Mouse (Mus musculus): Measurements from ENCODE around the gene Mfsd4b4. TPM values are rescaled to one million over a fixed set of nuclear protein-coding genes. Genes with fewer than 3 reads are reported as not detected.
"Not testable (repeated sequence)": the region's sequence is repeated elsewhere in the genome, so short reads cannot be mapped to it uniquely, and the experiment has no call there.

Gene Mfsd4b4
- polyA plus RNA-seq (2015; fragmentation: Nextera tagmentation; extraction: Ambion mirVana) = 5.3 and 5.7 TPM in 2 replicates

- peak; percentile 93 for ATAC-seq (ENCODE audit: insufficient number of reproducible peaks, insufficient read depth, low FRiP score, low TSS enrichment, low read depth)
- no peaks in the 10 kb centered on the region for H3K9me3 ChIP-seq
- no peaks in the 10 kb centered on the region for H3K27me3 ChIP-seq
- H3K36me3 ChIP-seq = no peaks in the 10 kb centered on the region
- WGBS = under 1% methylated on average over 41 of the region's 41 CpGs
- peak within 1 kb of the TSS; percentile 82 for H3K4me2 ChIP-seq
- H3K27ac ChIP-seq = peak within 1 kb of the TSS; percentile 89
- peak within 1 kb of the TSS; percentile 89 for H3K9ac ChIP-seq
- H3K4me1 ChIP-seq = peaks cover 7% of the 10 kb centered on the region; the same call in 1 of the 2 replicates
- peak within 1 kb of the TSS; percentile 62 for H3K4me3 ChIP-seq
Observed at GRCm38 (mm10) chr10:39898874-39899371, at the start of gene Mfsd4b4. Gene Mfsd4b4 (minus strand): TSS chr10:39899238.

GRCm38 (mm10) chr10:39947195-39947594 is 48.2 kb upstream of the Mfsd4b4 start:
- H3K27me3 ChIP-seq; H3K27ac ChIP-seq; H3K4me1 ChIP-seq; ATAC-seq (ENCODE audit: insufficient number of reproducible peaks, insufficient read depth, low FRiP score, low TSS enrichment, low read depth); H3K36me3 ChIP-seq; H3K4me2 ChIP-seq; H3K4me3 ChIP-seq; H3K9me3 ChIP-seq; H3K9ac ChIP-seq: not testable (repeated sequence)
- WGBS = 48% methylated on average over 3 of the region's 3 CpGs

- H3K4me2 ChIP-seq = no peak overlapping the region
- no peak overlapping the region for H3K9ac ChIP-seq
- no peak overlapping the region for H3K27ac ChIP-seq
- no peaks in the 10 kb centered on the region for H3K36me3 ChIP-seq
- H3K9me3 ChIP-seq = no peaks in the 10 kb centered on the region
- ATAC-seq (ENCODE audit: insufficient number of reproducible peaks, insufficient read depth, low FRiP score, low TSS enrichment, low read depth) = no peak
- H3K4me1 ChIP-seq = no peaks in the 10 kb centered on the region
- no peak overlapping the region for H3K4me3 ChIP-seq
- no peaks in the 10 kb centered on the region for H3K27me3 ChIP-seq
- WGBS = 58% methylated on average over 7 of the region's 7 CpGs
Observed at GRCm38 (mm10) chr10:39936553-39936952, 37.5 kb upstream of the Mfsd4b4 start.

GRCm38 (mm10) chr10:39926616-39927139 is 27.6 kb upstream of the Mfsd4b4 start, which contains the start of gene Mfsd4b2:
Gene Mfsd4b2 (minus strand): TSS chr10:39926923.
- peak within 1 kb of the TSS; percentile 90 for H3K4me2 ChIP-seq
- ATAC-seq (ENCODE audit: insufficient number of reproducible peaks, insufficient read depth, low FRiP score, low TSS enrichment, low read depth) = peak; percentile 64; the same call in 1 of the 2 replicates
- H3K9ac ChIP-seq = peak within 1 kb of the TSS; percentile 71
- WGBS = 2% methylated on average over 41 of the region's 41 CpGs
- H3K4me3 ChIP-seq = peak within 1 kb of the TSS; percentile 51
- no peak within 1 kb of the TSS for H3K27ac ChIP-seq
- H3K9me3 ChIP-seq = no peaks in the 10 kb centered on the region
- peaks cover 32% of the 10 kb centered on the region for H3K27me3 ChIP-seq
- 0 out of 2 replicates have a peak, but pooled peaks cover 5% of the 10 kb centered on the region for H3K4me1 ChIP-seq
- no peaks in the 10 kb centered on the region for H3K36me3 ChIP-seq

GRCm38 (mm10) chr10:39924556-39924955 is 25.5 kb upstream of the Mfsd4b4 start:
- ATAC-seq (ENCODE audit: insufficient number of reproducible peaks, insufficient read depth, low FRiP score, low TSS enrichment, low read depth); H3K4me1 ChIP-seq; H3K9me3 ChIP-seq; H3K4me3 ChIP-seq; H3K36me3 ChIP-seq; H3K9ac ChIP-seq; H3K4me2 ChIP-seq; H3K27ac ChIP-seq: not testable (repeated sequence)
- peaks cover 32% of the 10 kb centered on the region for H3K27me3 ChIP-seq
- WGBS = 68% methylated on average over 8 of the region's 8 CpGs

- H3K36me3 ChIP-seq = no peaks in the 10 kb centered on the region
- H3K9me3 ChIP-seq = no peaks in the 10 kb centered on the region
- no peak overlapping the region for H3K4me2 ChIP-seq
- H3K27me3 ChIP-seq = no peaks in the 10 kb centered on the region
- ATAC-seq (ENCODE audit: insufficient number of reproducible peaks, insufficient read depth, low FRiP score, low TSS enrichment, low read depth) = no peak
- no peaks in the 10 kb centered on the region for H3K4me1 ChIP-seq
- H3K27ac ChIP-seq = no peak overlapping the region
- H3K4me3 ChIP-seq = no peak overlapping the region
- no peak overlapping the region for H3K9ac ChIP-seq
Observed at GRCm38 (mm10) chr10:39912616-39913015, 13.6 kb upstream of the Mfsd4b4 start.

- WGBS = 74% methylated on average over 13 of the region's 13 CpGs
- ATAC-seq (ENCODE audit: insufficient number of reproducible peaks, insufficient read depth, low FRiP score, low TSS enrichment, low read depth) = no peak
- Histone ChIP-seq H3K4me3 (no peak overlapping the region), H3K9me3 (no peaks in the 10 kb centered on the region), H3K4me2 (no peak overlapping the region), H3K36me3 (no peaks in the 10 kb centered on the region), H3K27me3 (no peaks in the 10 kb centered on the region), H3K27ac (no peak overlapping the region), H3K9ac (no peak overlapping the region), H3K4me1 (no peaks in the 10 kb centered on the region)
Observed at GRCm38 (mm10) chr10:39908768-39909441, 9.9 kb upstream of the Mfsd4b4 start.

GRCm38 (mm10) chr10:39906799-39907658 is 8.0 kb upstream of the Mfsd4b4 start:
- Histone ChIP-seq H3K4me2 (no peak overlapping the region), H3K36me3 (no peaks in the 10 kb centered on the region), H3K4me1 (no peaks in the 10 kb centered on the region), H3K4me3 (no peak overlapping the region), H3K27me3 (no peaks in the 10 kb centered on the region), H3K9me3 (no peaks in the 10 kb centered on the region), H3K9ac (no peak overlapping the region), H3K27ac (no peak overlapping the region)
- ATAC-seq (ENCODE audit: insufficient number of reproducible peaks, insufficient read depth, low FRiP score, low TSS enrichment, low read depth) = no peak
- 75% methylated on average over 10 of the region's 10 CpGs for WGBS

- 67% methylated on average over 3 of the region's 3 CpGs for WGBS
- H3K9ac ChIP-seq = no peak overlapping the region
- no peak for ATAC-seq (ENCODE audit: insufficient number of reproducible peaks, insufficient read depth, low FRiP score, low TSS enrichment, low read depth)
Observed at GRCm38 (mm10) chr10:39904191-39904590, 5.2 kb upstream of the Mfsd4b4 start.

GRCm38 (mm10) chr10:39896503-39896902 is 2.5 kb downstream of the Mfsd4b4 start:
- Histone ChIP-seq H3K27ac (no peak overlapping the region), H3K4me3 (no peak overlapping the region), H3K36me3 (peaks cover 2% of the 10 kb centered on the region), H3K9me3 (no peaks in the 10 kb centered on the region), H3K4me1 (peaks cover 7% of the 10 kb centered on the region; the same call in 1 of the 2 replicates), H3K4me2 (no peak overlapping the region), H3K9ac (no peak overlapping the region), H3K27me3 (no peaks in the 10 kb centered on the region)
- no peak for ATAC-seq (ENCODE audit: insufficient number of reproducible peaks, insufficient read depth, low FRiP score, low TSS enrichment, low read depth)
- WGBS = 82% methylated on average over 5 of the region's 5 CpGs

More at GRCm38 (mm10) chr10:39904191-39904590, 5.2 kb upstream of the Mfsd4b4 start:
- H3K4me3 ChIP-seq = no peak overlapping the region
- no peak overlapping the region for H3K27ac ChIP-seq
- no peaks in the 10 kb centered on the region for H3K36me3 ChIP-seq
- no peaks in the 10 kb centered on the region for H3K9me3 ChIP-seq
- H3K4me1 ChIP-seq = no peaks in the 10 kb centered on the region
- H3K4me2 ChIP-seq = no peak overlapping the region
- no peaks in the 10 kb centered on the region for H3K27me3 ChIP-seq
